Mouse (Mus musculus) c-Kit-negative CD71-positive TER-119-positive erythroid progenitor cells, embryonic 14.5 days (primary cell): ENCODE measurements at regions not wholly inside any gene's neighbourhood (a gene's known extent, or its start where the extent isn't known, plus 50 kb on each side); places are given as distances from the start of the nearest gene placed in this dataset.

Experiments used
- DNase-seq: peaks from one replicate; pipeline ENCODE4 v3.0.0-alpha.2; 2013; ENCODE audit warnings: low read depth, low spot score

GRCm38 (mm10) chr6:50777827-50778226, 123.6 kb upstream of the Npvf start:
- no peak for DNase-seq

GRCm38 (mm10) chr6:50780677-50781076, 126.4 kb upstream of the Npvf start:
- DNase-seq, result no peak

GRCm38 (mm10) chr6:50781271-50781670, 127.0 kb upstream of the Npvf start:
- DNase-seq, result no peak

- DNase-seq, result no peak
These were observed 128.0 kb upstream of the Npvf start for GRCm38 (mm10) chr6:50782221-50782620.

- DNase-seq, result no peak
These were observed 129.3 kb upstream of the Npvf start for GRCm38 (mm10) chr6:50783494-50783893.

GRCm38 (mm10) chr6:50784381-50784780, 130.1 kb upstream of the Npvf start:
- no peak for DNase-seq

GRCm38 (mm10) chr6:50787666-50788065, 133.4 kb upstream of the Npvf start:
- DNase-seq, result no peak

GRCm38 (mm10) chr6:50799963-50800362, 145.7 kb upstream of the Npvf start:
- no peak for DNase-seq

- DNase-seq, result no peak
These were observed 148.7 kb upstream of the Npvf start for GRCm38 (mm10) chr6:50802956-50803355.

- no peak for DNase-seq
These were observed 150.3 kb upstream of the Npvf start for GRCm38 (mm10) chr6:50804477-50805005.

GRCm38 (mm10) chr6:50806376-50807077, 152.3 kb upstream of the Npvf start:
- DNase-seq, result no peak

GRCm38 (mm10) chr6:50807187-50808012, 153.2 kb upstream of the Npvf start:
- DNase-seq, result no peak

GRCm38 (mm10) chr6:50808126-50808525, 153.9 kb upstream of the Npvf start:
- peak; percentile 16 for DNase-seq

GRCm38 (mm10) chr6:50808811-50809668, 154.8 kb upstream of the Npvf start:
- DNase-seq, result no peak

GRCm38 (mm10) chr6:50809669-50809983, 155.4 kb upstream of the Npvf start:
- DNase-seq, result no peak

- no peak for DNase-seq
These were observed 160.8 kb upstream of the Npvf start for GRCm38 (mm10) chr6:50814936-50815500.

- no peak for DNase-seq
These were observed 161.3 kb upstream of the Npvf start for GRCm38 (mm10) chr6:50815579-50815978.

- no peak for DNase-seq
These were observed 163.2 kb upstream of the Npvf start for GRCm38 (mm10) chr6:50817430-50817829.

GRCm38 (mm10) chr6:50818433-50818832, 164.2 kb upstream of the Npvf start:
- no peak for DNase-seq

GRCm38 (mm10) chr6:50818891-50819541, 164.8 kb upstream of the Npvf start:
- DNase-seq, result no peak
